Mouse (Mus musculus) neutrophil, adult 5-6 weeks (primary cell): ENCODE measurements around the gene Lcn12. TPM values are rescaled to one million over a fixed set of nuclear protein-coding genes. Genes with fewer than 3 reads are reported as not detected.

ENCODE experiments used
- ATAC-seq: fragments of 151-379, 151-347 bp; 2 replicates; pipeline ENCODE4 v1.8.0; 2017; ENCODE audit warnings: mild to moderate bottlenecking, moderate TSS enrichment; ENCODE audit not compliant: insufficient number of reproducible peaks, poor library complexity, low FRiP score, severe bottlenecking; ENCODE audit errors: extremely low read depth
- total RNA-seq: library from RNA; stranded (forward); fragments of 200-1000 nt; gene quantifications from 2 replicates; pipeline ENCODE4 v1.2.3, GENCODE M21; 2017

Lcn12 gene
- total RNA-seq, 1 experiment from 2014 or later: not detected

- no peak for ATAC-seq
These were observed 5.1 kb upstream of the Lcn12 start for GRCm38 (mm10) chr2:25498622-25499478.

- no peak for ATAC-seq
These were observed 4.3 kb upstream of the Lcn12 start for GRCm38 (mm10) chr2:25497846-25498575.

GRCm38 (mm10) chr2:25496462-25496861 lies 2.8 kb upstream of the Lcn12 start:
- no peak for ATAC-seq

- no peak for ATAC-seq
These were observed 723 bp downstream of the Lcn12 start for GRCm38 (mm10) chr2:25492988-25493387.

GRCm38 (mm10) chr2:25488671-25489068 lies 5.0 kb downstream of the Lcn12 start:
- ATAC-seq: no peak

GRCm38 (mm10) chr2:25487965-25488670 lies 5.6 kb downstream of the Lcn12 start:
- no peak for ATAC-seq

GRCm38 (mm10) chr2:25484901-25485647 lies 8.6 kb downstream of the Lcn12 start:
- no peak for ATAC-seq

GRCm38 (mm10) chr2:25482969-25483368 lies 10.7 kb downstream of the Lcn12 start:
- ATAC-seq: peak; percentile 80

GRCm38 (mm10) chr2:25480541-25480940 lies 13.2 kb downstream of the Lcn12 start:
- ATAC-seq: no peak

- no peak for ATAC-seq
These were observed 14.0 kb downstream of the Lcn12 start for GRCm38 (mm10) chr2:25479551-25480311.

GRCm38 (mm10) chr2:25477967-25478675 lies 15.6 kb downstream of the Lcn12 start:
- ATAC-seq: no peak

- ATAC-seq: no peak
These were observed 16.2 kb downstream of the Lcn12 start for GRCm38 (mm10) chr2:25477541-25477940.

- ATAC-seq: no peak
These were observed 21.2 kb downstream of the Lcn12 start for GRCm38 (mm10) chr2:25472550-25472949.

- no peak for ATAC-seq
These were observed 23.7 kb downstream of the Lcn12 start, which contains the start of gene Ptgds for GRCm38 (mm10) chr2:25469969-25470368. Gene Ptgds, minus strand, starts transcription at chr2:25470046.

- no peak for ATAC-seq
These were observed 24.5 kb downstream of the Lcn12 start for GRCm38 (mm10) chr2:25468962-25469915.

GRCm38 (mm10) chr2:25467606-25468303 lies 26.0 kb downstream of the Lcn12 start:
- ATAC-seq: no peak
